Mouse (Mus musculus): ENCODE measurements around the gene Tldc2. TPM values are rescaled to one million over a fixed set of nuclear protein-coding genes. Genes with fewer than 3 reads are reported as not detected.

The Tldc2 gene
- polyA plus RNA-seq, 1 experiment from 2014 or later, result not detected

DNA sequence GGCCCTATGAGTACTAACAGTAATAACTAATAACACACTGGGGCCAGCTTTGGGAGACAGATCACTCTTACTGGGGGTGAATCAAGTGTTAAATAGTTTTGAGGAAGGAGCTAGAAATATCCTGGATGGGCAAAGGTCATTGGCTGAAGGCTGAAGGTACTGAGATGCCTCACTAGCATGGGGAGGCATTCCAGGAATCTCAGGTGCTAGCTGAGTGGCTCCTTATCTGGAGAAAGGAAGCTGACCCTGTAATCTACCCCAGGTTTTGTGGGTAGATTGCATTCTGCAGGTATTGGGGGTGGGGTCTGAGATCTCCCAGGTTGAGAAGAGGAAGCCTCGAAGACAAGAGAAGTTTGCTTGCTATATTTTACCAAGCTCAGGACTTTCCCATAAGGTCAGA, 58.3 kb downstream of the Tldc2 start:
- Histone ChIP-seq H3K9me3 (ENCODE audit: low read depth, low read length) (no peaks in the 10 kb centered on the region), H3K27ac (ENCODE audit: low read depth) (no peak overlapping the region), H3K4me3 (ENCODE audit: low read depth, low read length) (no peak overlapping the region), H3K9ac (no peak overlapping the region), H3K36me3 (ENCODE audit: insufficient read depth) (peaks cover 43% of the 10 kb centered on the region), H3K27me3 (ENCODE audit: insufficient read depth, low read length) (no peaks in the 10 kb centered on the region), H3K4me1 (ENCODE audit: insufficient read depth) (no peaks in the 10 kb centered on the region), H3K4me2 (no peak overlapping the region)
- WGBS, result 48% methylated on average over 1 of the region's 1 CpGs
- ATAC-seq (ENCODE audit: insufficient read depth), result no peak
- peak; percentile 10 for DNase-seq
- TF ChIP-seq CTCF (IDR thresholded peaks at IDR 0.05; ENCODE audit: low read depth), result no peak

Other genes starting within 250 kb of the Tldc2 start
- gene Tgif2, start 247.0 kb upstream of the Tldc2 start, polyA plus RNA-seq (2014; fragmentation: Nextera tagmentation; extraction: Ambion mirVana), result 69.1 and 75.1 TPM in 2 replicates
- 5.7 and 7.2 TPM in 2 replicates for gene 4930518I15Rik, start 229.1 kb upstream of the Tldc2 start, polyA plus RNA-seq (2014; fragmentation: Nextera tagmentation; extraction: Ambion mirVana)
- gene Rab5if, start 223.9 kb upstream of the Tldc2 start, polyA plus RNA-seq (2014; fragmentation: Nextera tagmentation; extraction: Ambion mirVana), result 194 and 210 TPM in 2 replicates
- 0.21 and 0.50 TPM in 2 replicates for gene Sla2, start 199.9 kb upstream of the Tldc2 start, polyA plus RNA-seq (2014; fragmentation: Nextera tagmentation; extraction: Ambion mirVana)
- gene Ndrg3, start 95.0 kb upstream of the Tldc2 start, polyA plus RNA-seq (2014; fragmentation: Nextera tagmentation; extraction: Ambion mirVana), result 43.7 TPM in 2 replicates
- gene Dsn1, start 79.9 kb upstream of the Tldc2 start, polyA plus RNA-seq (2014; fragmentation: Nextera tagmentation; extraction: Ambion mirVana), result 44.2 and 46.6 TPM in 2 replicates
- 8.6 and 8.9 TPM in 2 replicates for gene Soga1, start 7.8 kb upstream of the Tldc2 start, polyA plus RNA-seq (2014; fragmentation: Nextera tagmentation; extraction: Ambion mirVana)
- 36.2 and 37.0 TPM in 2 replicates for gene Samhd1, start 48.2 kb downstream of the Tldc2 start, polyA plus RNA-seq (2014; fragmentation: Nextera tagmentation; extraction: Ambion mirVana)
- gene Rbl1, start 117.5 kb downstream of the Tldc2 start, polyA plus RNA-seq (2014; fragmentation: Nextera tagmentation; extraction: Ambion mirVana), result 36.4 and 37.3 TPM in 2 replicates
- gene Rpn2, start 192.0 kb downstream of the Tldc2 start, polyA plus RNA-seq (2014; fragmentation: Nextera tagmentation; extraction: Ambion mirVana), result 355 and 359 TPM in 2 replicates
- 0.43 and 0.50 TPM in 2 replicates for gene Mroh8, start 192.5 kb downstream of the Tldc2 start, polyA plus RNA-seq (2014; fragmentation: Nextera tagmentation; extraction: Ambion mirVana)